Mouse (Mus musculus) frontal cortex, postnatal 36 days (tissue): ENCODE data around the gene Malsu1.

ENCODE experiments used
- DNase-seq, 2 experiments: peaks; one replicate each; pipeline ENCODE4 v3.0.0; 2022; ENCODE audit warnings: low spot score in 2 of 2

The Malsu1 gene

GRCm38 (mm10) chr6:49073304-49074116, at the start of gene Malsu1:
Malsu1 (plus strand) TSS chr6:49073795.
- peak; percentile 96 to 98 for DNase-seq

GRCm38 (mm10) chr6:49025290-49025689, 48.3 kb upstream of the Malsu1 start:
- no peak for DNase-seq

- no peak for DNase-seq
Measured at GRCm38 (mm10) chr6:49026496-49026895, 47.1 kb upstream of the Malsu1 start.

DNA sequence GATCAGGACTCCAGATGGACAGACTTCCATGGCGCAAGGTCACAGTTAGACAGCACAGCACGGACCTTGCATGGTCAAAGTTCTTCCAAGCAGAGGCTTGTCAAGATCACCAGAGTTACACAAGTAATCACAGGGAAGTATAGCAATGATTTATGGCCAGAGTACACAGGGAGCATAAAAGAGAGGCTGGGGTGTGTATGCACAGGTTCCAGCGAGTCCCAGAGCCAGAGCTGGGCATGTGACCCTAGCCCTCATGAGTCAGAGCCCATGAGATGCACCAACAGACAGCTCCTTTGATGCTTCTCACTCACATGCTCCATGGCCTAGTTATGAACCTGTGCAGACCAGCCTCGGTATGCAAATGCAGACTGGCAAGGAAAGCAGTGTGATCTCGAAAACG, 45.6 kb upstream of the Malsu1 start:
- DNase-seq: no peak

DNA sequence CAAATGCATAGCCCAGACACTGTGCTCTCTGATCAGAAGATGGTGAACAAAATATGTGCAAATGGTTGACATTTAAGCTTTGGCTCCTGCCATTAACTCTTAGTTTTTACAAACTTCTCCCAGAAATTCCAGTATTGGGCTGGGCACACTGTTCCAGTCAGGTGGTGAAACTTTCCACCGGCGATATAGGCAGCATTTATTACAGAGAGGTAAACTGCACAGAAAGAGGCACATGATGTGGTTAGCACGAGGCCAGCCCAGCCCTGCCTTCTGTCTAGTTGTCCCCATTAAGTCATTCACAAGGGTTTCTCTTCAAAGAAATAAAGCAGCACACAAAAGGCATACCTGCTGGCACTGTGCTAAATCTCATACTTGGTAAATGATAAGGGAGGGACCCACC, 44.9 kb upstream of the Malsu1 start:
- no peak for DNase-seq

- no peak for DNase-seq
Measured at GRCm38 (mm10) chr6:49031230-49031629, 42.4 kb upstream of the Malsu1 start.

- DNase-seq: no peak
Measured at GRCm38 (mm10) chr6:49032783-49033182, 40.8 kb upstream of the Malsu1 start.

- no peak for DNase-seq
Measured at GRCm38 (mm10) chr6:49036275-49037267, 37.0 kb upstream of the Malsu1 start, which contains the start of gene Gpnmb. Gpnmb (plus strand) TSS chr6:49036546.

GRCm38 (mm10) chr6:49037268-49037662, 36.3 kb upstream of the Malsu1 start:
- DNase-seq: no peak

GRCm38 (mm10) chr6:49039470-49040180, 34.0 kb upstream of the Malsu1 start:
- DNase-seq: peak; percentile 45 to 62

DNA sequence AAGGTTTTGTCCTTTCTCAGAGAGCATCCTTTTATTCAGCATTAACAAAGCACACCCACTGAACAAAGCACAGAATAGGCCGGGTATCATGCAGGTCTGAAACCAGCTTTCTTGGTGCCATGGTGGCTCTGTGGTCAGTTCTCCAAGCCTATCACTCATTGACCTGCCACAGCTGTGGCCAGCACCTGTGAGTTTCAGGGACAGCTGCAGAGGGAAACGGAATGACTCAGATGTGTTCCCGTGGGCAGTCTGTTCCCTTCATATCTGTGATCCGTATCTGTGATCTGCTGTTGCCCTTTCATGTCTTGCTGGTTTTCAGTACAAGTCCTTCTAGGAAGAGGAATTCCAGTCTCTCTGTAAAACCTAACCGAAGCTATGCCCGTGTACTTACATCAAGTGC, 27.1 kb upstream of the Malsu1 start:
- DNase-seq: no peak

DNA sequence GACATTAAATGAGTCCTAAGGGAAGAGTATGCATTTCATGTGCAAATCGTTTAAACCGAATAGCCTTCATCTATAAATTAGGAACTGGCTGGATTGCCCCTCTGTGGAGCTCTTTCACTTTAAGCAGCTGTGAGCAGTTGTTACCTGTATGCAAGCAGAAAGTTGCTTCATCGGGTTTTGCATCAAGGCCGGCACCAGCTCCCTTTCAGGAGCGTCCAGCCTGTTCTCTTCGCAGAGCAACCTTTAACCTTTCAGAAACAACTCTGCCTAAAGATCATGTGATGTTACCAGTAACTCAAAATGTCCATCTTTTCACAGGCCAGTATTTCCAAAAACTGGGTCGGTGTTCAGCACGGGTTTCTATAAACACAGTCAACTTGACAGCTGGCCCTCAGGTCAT, 26.6 kb upstream of the Malsu1 start:
- DNase-seq: no peak

GRCm38 (mm10) chr6:49047848-49048247, 25.7 kb upstream of the Malsu1 start:
- DNase-seq: no peak

GRCm38 (mm10) chr6:49048395-49048794, 25.2 kb upstream of the Malsu1 start:
- DNase-seq: no peak

DNA sequence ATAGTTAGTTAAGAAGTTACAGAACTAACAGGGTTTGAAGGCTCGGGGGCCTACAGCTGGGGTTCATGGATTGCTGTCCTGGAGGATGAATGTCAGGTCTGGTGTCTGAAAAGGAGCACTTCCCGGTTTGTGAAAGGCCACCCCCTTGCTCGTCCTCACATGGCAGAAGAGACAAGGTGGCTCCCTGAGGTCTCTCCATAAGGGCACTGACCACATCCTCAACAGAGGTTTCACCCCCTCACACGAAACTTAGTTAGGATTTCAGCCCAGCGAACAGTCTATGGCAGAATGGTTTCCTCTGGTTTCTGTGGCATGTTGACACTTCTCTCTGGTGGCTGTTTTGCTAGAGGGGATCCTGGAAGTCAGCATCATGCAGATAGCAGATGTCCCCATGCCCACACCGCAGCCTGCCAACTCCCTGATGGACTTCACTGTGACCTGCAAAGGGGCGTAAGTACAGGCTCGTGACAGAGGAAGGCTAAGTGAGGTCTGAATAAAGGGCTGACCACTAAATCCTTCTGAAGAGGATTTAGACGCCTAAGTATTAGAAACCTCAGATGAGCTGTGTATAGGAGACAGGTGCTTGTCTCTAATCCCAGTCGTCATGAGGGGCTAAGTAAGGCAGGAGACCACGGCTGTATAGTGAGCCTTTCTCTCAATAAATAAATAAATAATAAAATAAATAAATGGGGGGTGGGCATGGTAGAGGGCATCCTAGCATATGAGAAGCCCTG, 22.8 kb upstream of the Malsu1 start:
- DNase-seq: no peak

DNA sequence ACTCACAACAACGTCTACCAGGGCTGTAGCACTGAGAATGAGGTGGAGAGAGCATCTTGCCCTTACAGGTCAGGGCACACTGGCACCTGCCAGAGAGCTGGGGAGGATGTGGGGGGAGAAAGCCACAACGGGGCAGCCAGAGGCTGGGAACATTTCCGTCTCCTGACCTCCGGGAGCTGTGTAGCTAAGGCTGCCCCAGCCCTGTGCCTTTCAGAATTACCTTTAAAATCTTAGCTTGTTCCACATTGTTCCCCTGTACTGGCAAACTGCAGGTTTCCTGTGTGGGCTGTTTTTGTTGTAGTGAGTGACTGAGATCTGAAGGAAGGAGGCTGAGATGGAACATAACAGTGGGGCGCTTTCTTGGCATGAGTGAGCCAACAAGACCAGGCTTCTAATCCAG, 21.4 kb upstream of the Malsu1 start:
- no peak for DNase-seq

DNA sequence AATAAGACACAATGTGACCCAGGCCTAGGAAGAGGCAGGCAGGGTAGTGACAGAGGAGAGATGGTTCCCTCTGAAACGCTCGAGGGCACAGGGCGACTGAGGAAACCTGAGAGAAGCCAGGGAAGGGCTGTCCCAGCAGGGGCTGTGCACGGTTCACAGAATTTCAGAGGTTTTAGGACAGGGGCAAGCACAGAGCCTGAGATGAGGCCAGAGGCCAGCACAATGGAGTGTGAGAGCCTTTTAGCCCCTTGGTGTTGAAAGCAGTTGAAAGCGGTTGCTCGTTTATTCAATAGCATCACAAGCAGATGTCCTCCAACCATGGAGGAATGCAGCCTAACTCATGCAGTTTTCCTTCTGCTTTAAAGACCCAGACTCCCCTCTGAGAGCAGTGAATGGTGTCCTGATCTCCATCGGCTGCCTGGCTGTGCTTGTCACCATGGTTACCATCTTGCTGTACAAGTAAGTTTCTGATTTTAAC, 18.3 kb upstream of the Malsu1 start:
- DNase-seq: no peak

DNA sequence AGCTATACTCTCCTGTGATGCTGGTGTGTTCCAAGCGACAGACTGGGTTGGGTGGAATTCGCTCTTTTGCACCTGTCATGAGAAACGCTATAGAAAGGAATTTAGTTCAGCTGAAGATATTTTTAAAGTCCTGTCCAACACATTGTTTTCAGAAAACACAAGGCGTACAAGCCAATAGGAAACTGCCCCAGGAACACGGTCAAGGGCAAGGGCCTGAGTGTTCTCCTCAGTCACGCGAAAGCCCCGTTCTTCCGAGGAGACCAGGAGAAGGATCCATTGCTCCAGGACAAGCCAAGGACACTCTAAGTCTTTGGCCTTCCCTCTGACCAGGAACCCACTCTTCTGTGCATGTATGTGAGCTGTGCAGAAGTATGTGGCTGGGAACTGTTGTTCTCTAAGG, 17.6 kb upstream of the Malsu1 start:
- DNase-seq: no peak

GRCm38 (mm10) chr6:49057053-49058021, 16.3 kb upstream of the Malsu1 start:
- peak; percentile 68 to 74 for DNase-seq

- DNase-seq: no peak
Measured at GRCm38 (mm10) chr6:49068361-49068760, 5.2 kb upstream of the Malsu1 start.
